Mouse (Mus musculus) frontal cortex, postnatal 36 days (tissue): ENCODE measurements around the gene Kif11.

ENCODE experiments used
- DNase-seq, 2 experiments: peaks; one replicate each; pipeline ENCODE4 v3.0.0; 2022; ENCODE audit warnings: low spot score in 2 of 2

The Kif11 gene

DNA sequence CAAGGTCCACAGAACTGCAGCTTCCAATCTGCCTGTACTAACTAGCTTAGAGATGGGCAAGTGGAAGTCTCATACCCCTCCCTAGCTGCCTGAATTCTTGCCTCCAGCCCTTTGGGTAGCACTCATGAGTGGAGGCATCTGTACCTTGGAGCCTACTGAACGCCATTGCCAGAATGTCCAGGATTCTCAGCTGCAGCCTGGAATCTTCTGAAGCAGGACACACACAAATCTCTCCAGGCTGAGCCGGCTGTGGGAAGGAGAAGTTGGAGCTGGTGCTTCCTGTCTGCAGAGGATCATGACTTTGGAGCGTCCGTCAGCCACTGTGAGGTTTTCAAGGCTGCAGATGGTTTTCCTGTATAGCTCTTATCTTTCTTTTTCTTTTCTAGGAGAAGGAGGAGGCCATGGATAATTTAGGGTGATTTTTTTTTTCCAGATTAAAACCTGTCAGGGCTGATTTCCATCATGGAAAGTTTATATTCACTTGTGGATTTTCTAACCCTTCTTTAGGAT is 67.5 kb downstream of the Kif11 start:
- no peak for DNase-seq

DNA sequence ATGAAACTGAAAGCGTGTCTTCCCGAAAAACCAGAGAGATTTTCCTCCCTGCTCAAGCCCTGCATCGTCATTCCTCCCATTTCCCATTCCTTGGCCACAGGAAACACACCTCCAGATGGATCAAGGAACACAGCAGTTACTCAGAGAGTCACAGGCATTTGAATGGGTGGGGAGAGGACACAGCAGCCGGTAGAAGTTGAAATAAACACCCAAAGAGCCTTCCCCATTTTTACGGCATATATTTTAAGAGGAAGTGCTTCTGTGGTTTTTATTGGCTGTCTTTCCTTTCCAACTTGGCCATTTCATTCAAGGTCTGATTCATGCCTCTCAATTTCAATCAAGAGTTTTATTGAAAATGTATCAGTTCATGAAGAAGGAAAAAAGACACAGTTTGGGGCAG is 72.0 kb downstream of the Kif11 start:
- DNase-seq, result no peak

DNA sequence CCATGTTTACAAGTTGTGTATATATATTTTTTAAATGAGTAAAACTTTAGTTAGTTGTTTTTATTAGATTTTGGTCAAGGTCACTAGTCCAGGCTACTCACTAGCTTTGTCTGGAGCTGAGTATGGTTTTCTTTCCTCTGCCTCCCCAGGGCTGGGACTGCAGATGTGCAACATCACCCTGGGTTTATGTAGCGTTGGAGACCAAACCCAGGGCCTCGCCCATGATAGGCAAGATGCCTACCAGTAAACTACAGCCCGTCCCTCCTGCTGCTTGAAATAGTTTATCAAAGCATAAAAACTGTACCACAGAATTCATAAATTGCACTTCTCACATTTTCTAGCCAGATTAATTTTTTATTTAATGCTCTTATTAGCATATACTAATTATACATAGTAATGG is 73.0 kb downstream of the Kif11 start:
- no peak for DNase-seq

DNA sequence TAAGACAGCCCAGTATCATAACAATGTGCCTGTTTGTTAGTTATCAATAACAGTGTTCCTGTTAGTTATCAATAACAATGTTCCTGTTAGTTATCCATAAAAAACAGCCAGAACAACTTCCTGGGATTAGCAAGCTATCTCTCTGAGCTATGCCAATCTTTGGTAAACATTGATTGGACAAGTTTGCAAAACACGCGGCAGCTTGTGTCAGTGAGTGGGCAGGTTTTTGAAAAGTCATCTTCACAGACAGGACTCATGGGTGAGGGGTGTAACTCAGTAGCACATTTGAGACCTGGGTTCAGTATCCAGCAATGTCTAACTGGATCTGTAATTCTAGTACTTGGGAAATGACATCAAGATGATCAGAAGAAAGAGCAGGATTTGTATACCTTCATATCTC is 79.3 kb downstream of the Kif11 start:
- DNase-seq, result no peak

DNA sequence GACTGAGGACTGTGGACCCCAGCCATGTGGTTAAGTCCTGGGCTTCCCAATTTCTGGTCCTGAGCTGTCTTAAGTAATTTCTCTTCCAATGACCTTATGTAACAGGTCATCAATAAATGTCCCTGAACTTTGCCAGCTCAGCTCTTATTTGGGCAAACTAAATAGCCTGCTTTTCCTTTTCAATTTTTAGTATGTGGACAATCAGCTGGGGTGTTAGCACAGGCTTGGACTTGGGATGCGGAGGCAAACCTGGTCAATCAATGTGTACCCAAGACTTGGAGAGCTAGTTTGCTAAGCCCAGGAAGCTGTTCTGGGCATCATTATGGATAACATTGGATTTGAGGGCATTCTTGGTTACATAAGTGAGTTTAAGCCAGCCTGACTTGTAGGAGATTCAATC is 79.8 kb downstream of the Kif11 start:
- no peak for DNase-seq

DNA sequence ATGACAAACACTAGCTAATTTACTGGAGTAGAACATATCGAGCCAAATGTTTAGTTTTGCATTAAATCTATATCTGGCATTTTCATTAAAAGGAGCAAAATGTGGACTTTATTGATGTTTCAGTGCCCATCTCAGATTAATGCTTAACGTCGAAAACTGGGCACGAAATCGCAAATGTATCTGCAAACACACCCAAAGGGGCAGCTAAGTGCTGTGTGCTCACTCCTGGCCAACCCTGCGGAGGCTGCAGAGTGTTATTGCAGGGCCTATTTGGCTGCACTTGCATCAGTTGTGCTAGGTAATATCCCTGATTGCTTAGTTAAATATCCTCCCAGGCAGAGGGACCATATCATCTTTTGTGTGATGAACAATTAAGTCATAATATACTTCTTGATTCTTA is 81.8 kb downstream of the Kif11 start:
- no peak for DNase-seq

DNA sequence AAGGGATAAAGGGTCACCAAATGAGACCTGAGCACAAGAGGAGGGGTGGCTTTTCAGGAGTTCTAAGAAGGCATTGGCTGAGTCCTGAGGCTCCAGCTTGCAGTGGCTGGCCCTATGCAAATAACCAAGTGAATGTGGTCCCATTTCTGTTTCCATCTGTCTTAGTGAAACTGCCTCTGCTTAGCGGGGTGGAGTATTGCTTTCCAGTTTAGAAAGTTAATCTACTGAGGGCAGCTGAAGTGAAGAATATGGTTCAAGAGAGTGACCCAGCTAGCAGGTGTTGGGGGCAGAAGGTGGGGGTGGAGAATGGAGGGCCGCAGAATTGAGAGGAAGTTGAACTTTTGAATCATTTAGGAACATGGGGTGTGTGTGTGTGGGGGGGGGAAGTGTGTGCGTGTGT is 90.2 kb downstream of the Kif11 start:
- DNase-seq, result no peak

DNA sequence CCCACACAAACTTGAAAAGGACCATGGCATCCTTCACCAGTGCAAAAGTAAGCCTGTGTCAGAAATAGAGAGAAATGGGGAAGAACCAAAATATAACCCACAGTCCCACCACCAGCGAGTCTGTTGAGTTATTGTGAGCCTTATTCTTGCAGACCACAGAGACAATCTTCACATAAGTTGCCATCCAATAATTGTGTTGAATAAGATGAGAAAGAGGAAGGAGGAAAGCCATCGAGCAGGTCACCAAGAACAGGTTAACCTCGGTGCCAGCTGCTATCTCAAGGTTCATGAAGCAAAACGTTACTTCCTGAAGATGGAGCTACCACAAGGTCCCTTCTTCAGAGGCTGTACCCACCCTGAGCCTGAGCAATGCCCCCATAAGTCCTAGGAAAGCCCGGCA is 90.8 kb downstream of the Kif11 start:
- DNase-seq, result no peak

DNA sequence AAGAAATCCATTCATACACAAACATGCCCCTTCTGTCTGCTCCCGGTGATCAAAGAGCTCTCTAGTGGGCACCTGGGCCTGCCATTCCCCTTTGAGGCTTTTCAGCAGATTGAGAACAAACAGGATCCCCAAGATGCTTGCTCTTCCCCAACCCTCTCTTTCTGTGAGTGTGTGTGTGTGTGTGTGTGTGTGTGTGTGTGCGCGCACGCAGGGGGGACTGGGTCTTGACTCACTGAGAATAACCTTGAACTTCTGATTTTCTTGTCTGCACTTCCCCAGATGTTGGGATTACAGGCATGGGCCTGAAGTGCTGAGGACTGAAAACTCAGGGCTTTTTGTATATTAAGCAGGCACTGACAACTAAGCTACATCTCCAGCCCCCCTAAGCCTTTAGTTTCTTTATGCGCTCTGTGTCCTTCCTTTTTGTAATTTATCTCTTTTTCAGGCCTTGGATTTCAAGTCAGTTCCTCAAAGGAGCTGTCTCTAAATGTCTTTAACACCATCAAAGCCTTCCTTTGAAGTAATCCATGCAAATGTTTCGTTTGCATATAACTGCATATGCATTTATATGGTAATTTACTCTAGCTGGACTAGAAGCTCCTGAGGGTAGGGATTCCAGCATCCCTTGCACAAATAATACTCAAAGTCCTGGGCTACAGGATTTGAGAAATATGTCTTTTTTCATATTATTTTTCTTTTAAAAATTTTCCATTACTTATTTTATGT is 92.8 kb downstream of the Kif11 start:
- DNase-seq, result no peak
